Mouse (Mus musculus): ENCODE data around the gene Usp48. TPM values are rescaled to one million over a fixed set of nuclear protein-coding genes. Genes with fewer than 3 reads are reported as not detected.
"Not testable (repeated sequence)": the region's sequence is repeated elsewhere in the genome, so short reads cannot be mapped to it uniquely, and the experiment has no call there.

Gene Usp48
- polyA plus RNA-seq, 1 experiment from 2014 or later = 56.7 TPM

- H3K27ac ChIP-seq; H3K27me3 ChIP-seq (replicated peaks); H3K4me1 ChIP-seq; H3K9ac ChIP-seq; H3K9me3 ChIP-seq (replicated peaks); H3K4me3 ChIP-seq; H3K4me2 ChIP-seq; ATAC-seq; H3K36me3 ChIP-seq: not testable (repeated sequence)
- 79% methylated on average over 2 of the region's 3 CpGs for WGBS (ENCODE audit: insufficient replicate concordance)
These were observed 4.5 kb upstream of the Usp48 start for GRCm38 (mm10) chr4:137589095-137589494.

- Histone ChIP-seq H3K4me1 (peaks cover 6% of the 10 kb centered on the region; the same call in 1 of the 2 replicates), H3K27ac (no peak overlapping the region), H3K27me3 (replicated peaks) (no peaks in the 10 kb centered on the region), H3K9ac (no peak overlapping the region), H3K4me3 (no peak overlapping the region), H3K9me3 (replicated peaks) (no peaks in the 10 kb centered on the region), H3K36me3 (no peaks in the 10 kb centered on the region), H3K4me2 (no peak overlapping the region)
- no peak for ATAC-seq
- 71% methylated on average over 3 of the region's 3 CpGs for WGBS (ENCODE audit: insufficient replicate concordance)
These were observed 4.0 kb upstream of the Usp48 start for GRCm38 (mm10) chr4:137589586-137589985.

GRCm38 (mm10) chr4:137590961-137591360 is 2.6 kb upstream of the Usp48 start:
- Histone ChIP-seq H3K36me3 (no peaks in the 10 kb centered on the region), H3K27ac (no peak overlapping the region), H3K4me3 (no peak overlapping the region), H3K4me1 (peaks cover 17% of the 10 kb centered on the region), H3K9me3 (replicated peaks) (no peaks in the 10 kb centered on the region), H3K9ac (no peak overlapping the region), H3K27me3 (replicated peaks) (no peaks in the 10 kb centered on the region), H3K4me2 (no peak overlapping the region)
- no peak for ATAC-seq
- 81% methylated on average over 4 of the region's 4 CpGs for WGBS (ENCODE audit: insufficient replicate concordance)

- WGBS (ENCODE audit: insufficient replicate concordance) = 2% methylated on average over 40 of the region's 40 CpGs
- peak overlapping the region; percentile 99 for H3K27ac ChIP-seq
- H3K27me3 ChIP-seq (replicated peaks) = no peaks in the 10 kb centered on the region
- H3K4me1 ChIP-seq = peaks cover 53% of the 10 kb centered on the region
- H3K36me3 ChIP-seq = peaks cover 9% of the 10 kb centered on the region; the same call in 1 of the 2 replicates
- peak overlapping the region; percentile 91 for H3K4me3 ChIP-seq
- H3K9me3 ChIP-seq (replicated peaks) = no peaks in the 10 kb centered on the region
- peak overlapping the region; percentile 94 for H3K9ac ChIP-seq
- peak overlapping the region; percentile 83 for H3K4me2 ChIP-seq
- peak; percentile 50 for ATAC-seq
These were observed 1.1 kb downstream of the Usp48 start for GRCm38 (mm10) chr4:137594496-137595270.

GRCm38 (mm10) chr4:137597098-137597630 is 3.6 kb downstream of the Usp48 start:
- no peaks in the 10 kb centered on the region for H3K9me3 ChIP-seq (replicated peaks)
- peaks cover 9% of the 10 kb centered on the region; the same call in 1 of the 2 replicates for H3K36me3 ChIP-seq
- peak overlapping the region; percentile 5; the same call in 1 of the 2 replicates for H3K9ac ChIP-seq
- peak overlapping the region; percentile 16; the same call in 1 of the 2 replicates for H3K27ac ChIP-seq
- no peaks in the 10 kb centered on the region for H3K27me3 ChIP-seq (replicated peaks)
- H3K4me1 ChIP-seq = peaks cover 71% of the 10 kb centered on the region
- ATAC-seq = no peak
- H3K4me3 ChIP-seq = no peak overlapping the region
- WGBS (ENCODE audit: insufficient replicate concordance) = 81% methylated on average over 4 of the region's 4 CpGs
- H3K4me2 ChIP-seq = peak overlapping the region; percentile 1; the same call in 1 of the 2 replicates

- H3K36me3 ChIP-seq = peaks cover 9% of the 10 kb centered on the region; the same call in 1 of the 2 replicates
- peak overlapping the region; percentile 21; the same call in 1 of the 2 replicates for H3K27ac ChIP-seq
- peak overlapping the region; percentile 47; the same call in 1 of the 2 replicates for H3K4me2 ChIP-seq
- no peak overlapping the region for H3K4me3 ChIP-seq
- no peaks in the 10 kb centered on the region for H3K27me3 ChIP-seq (replicated peaks)
- peaks cover 85% of the 10 kb centered on the region for H3K4me1 ChIP-seq
- 80% methylated on average over 5 of the region's 5 CpGs for whole genome bisulfite sequencing (ENCODE audit: insufficient replicate concordance)
- no peaks in the 10 kb centered on the region for H3K9me3 ChIP-seq (replicated peaks)
- no peak for ATAC-seq
- H3K9ac ChIP-seq = no peak overlapping the region
These were observed 5.0 kb downstream of the Usp48 start for GRCm38 (mm10) chr4:137598577-137598976.

- Histone ChIP-seq H3K36me3 (peaks cover 45% of the 10 kb centered on the region), H3K4me1 (peaks cover 56% of the 10 kb centered on the region), H3K9me3 (replicated peaks) (no peaks in the 10 kb centered on the region), H3K9ac (no peak overlapping the region), H3K27ac (peak overlapping the region; percentile 22; the same call in 1 of the 2 replicates), H3K4me3 (no peak overlapping the region), H3K27me3 (replicated peaks) (no peaks in the 10 kb centered on the region), H3K4me2 (peak overlapping the region; percentile 42)
- WGBS (ENCODE audit: insufficient replicate concordance) = 35% methylated on average over 11 of the region's 11 CpGs
- no peak; the same call in 1 of the 2 replicates for ATAC-seq
These were observed 10.1 kb downstream of the Usp48 start for GRCm38 (mm10) chr4:137603449-137604171.

- H3K27me3 ChIP-seq (replicated peaks) = no peaks in the 10 kb centered on the region
- 79% methylated on average over 1 of the region's 2 CpGs for WGBS (ENCODE audit: insufficient replicate concordance)
- ATAC-seq = no peak
- H3K4me1 ChIP-seq = peaks cover 45% of the 10 kb centered on the region
- H3K9ac ChIP-seq = no peak overlapping the region
- H3K4me3 ChIP-seq = no peak overlapping the region
- peaks cover 79% of the 10 kb centered on the region for H3K36me3 ChIP-seq
- no peak overlapping the region for H3K27ac ChIP-seq
- H3K9me3 ChIP-seq (replicated peaks) = no peaks in the 10 kb centered on the region
- H3K4me2 ChIP-seq = no peak overlapping the region
These were observed 13.5 kb downstream of the Usp48 start for GRCm38 (mm10) chr4:137607023-137607422.

GRCm38 (mm10) chr4:137609281-137609680 is 15.7 kb downstream of the Usp48 start:
- Histone ChIP-seq H3K27me3 (replicated peaks) (no peaks in the 10 kb centered on the region), H3K36me3 (peaks cover 100% of the 10 kb centered on the region), H3K4me1 (peaks cover 24% of the 10 kb centered on the region), H3K9ac (no peak overlapping the region), H3K27ac (peak overlapping the region; percentile 42; the same call in 1 of the 2 replicates), H3K4me2 (no peak overlapping the region), H3K9me3 (replicated peaks) (no peaks in the 10 kb centered on the region), H3K4me3 (no peak overlapping the region)
- WGBS (ENCODE audit: insufficient replicate concordance) = 41% methylated on average over 7 of the region's 7 CpGs
- ATAC-seq = no peak

- Histone ChIP-seq H3K36me3 (peaks cover 100% of the 10 kb centered on the region), H3K27ac (peak overlapping the region; percentile 62; the same call in 1 of the 2 replicates), H3K4me2 (no peak overlapping the region), H3K9ac (no peak overlapping the region), H3K4me1 (peaks cover 23% of the 10 kb centered on the region), H3K27me3 (replicated peaks) (no peaks in the 10 kb centered on the region), H3K4me3 (no peak overlapping the region), H3K9me3 (replicated peaks) (no peaks in the 10 kb centered on the region)
- 29% methylated on average over 7 of the region's 7 CpGs for WGBS (ENCODE audit: insufficient replicate concordance)
- ATAC-seq = peak; percentile 54
These were observed 16.1 kb downstream of the Usp48 start for GRCm38 (mm10) chr4:137609702-137610101.

GRCm38 (mm10) chr4:137610256-137610655 is 16.7 kb downstream of the Usp48 start:
- Histone ChIP-seq H3K27me3 (replicated peaks) (no peaks in the 10 kb centered on the region), H3K4me3 (no peak overlapping the region), H3K4me2 (no peak overlapping the region), H3K4me1 (peaks cover 23% of the 10 kb centered on the region), H3K27ac (peak overlapping the region; percentile 62; the same call in 1 of the 2 replicates), H3K9me3 (replicated peaks) (no peaks in the 10 kb centered on the region), H3K36me3 (peaks cover 99% of the 10 kb centered on the region), H3K9ac (no peak overlapping the region)
- ATAC-seq = no peak
- 57% methylated on average over 15 of the region's 15 CpGs for WGBS (ENCODE audit: insufficient replicate concordance)

GRCm38 (mm10) chr4:137622847-137623246 is 29.3 kb downstream of the Usp48 start:
- H3K27ac ChIP-seq = no peak overlapping the region
- no peak overlapping the region for H3K4me3 ChIP-seq
- H3K36me3 ChIP-seq = peaks cover 97% of the 10 kb centered on the region
- H3K9ac ChIP-seq = no peak overlapping the region
- WGBS (ENCODE audit: insufficient replicate concordance) = 83% methylated on average over 8 of the region's 8 CpGs
- H3K9me3 ChIP-seq (replicated peaks) = no peaks in the 10 kb centered on the region
- H3K27me3 ChIP-seq (replicated peaks) = no peaks in the 10 kb centered on the region
- no peak overlapping the region for H3K4me2 ChIP-seq
- H3K4me1 ChIP-seq = no peaks in the 10 kb centered on the region
- no peak for ATAC-seq
